Mouse (Mus musculus): ENCODE results near the gene Tnfrsf8.
"Not testable (repeated sequence)": the region's sequence is repeated elsewhere in the genome, so short reads cannot be mapped to it uniquely, and the experiment has no call there.

Gene Tnfrsf8

DNA sequence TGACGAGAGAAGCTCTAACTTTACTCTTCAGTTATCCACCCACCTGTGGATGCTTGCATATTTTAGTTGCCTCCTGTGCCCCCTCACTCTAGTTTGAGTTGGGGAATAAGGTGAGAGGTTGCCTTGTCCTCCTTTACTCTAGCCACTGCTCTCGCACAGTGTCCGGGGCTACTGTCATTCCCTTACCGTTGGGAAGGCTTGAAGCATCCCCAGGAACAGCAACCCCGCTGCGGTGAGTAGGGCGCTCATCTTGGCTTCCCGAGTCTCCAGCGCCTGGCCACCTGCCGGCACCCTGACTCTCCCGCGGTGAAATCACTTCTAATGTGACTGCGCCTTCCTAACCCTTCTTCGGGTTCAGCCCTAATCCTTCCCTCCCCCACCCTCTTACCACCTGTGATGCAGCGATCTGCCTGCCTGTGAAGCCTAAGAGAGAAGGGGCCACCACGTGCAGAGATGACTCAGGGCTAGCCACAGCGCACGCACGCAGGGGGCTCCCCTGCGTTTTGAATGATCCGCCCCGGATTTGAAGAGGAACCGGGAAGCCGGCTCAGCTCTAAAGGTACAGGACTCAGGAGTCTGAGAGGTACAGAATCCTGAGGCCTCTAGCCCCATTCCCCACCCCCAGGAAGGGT lies at the start of gene Tnfrsf8:
Gene Tnfrsf8 (minus strand): TSS at position 329 of the 632 bp plus-strand sequence.
- DNase-seq, result peak; percentile 80

DNA sequence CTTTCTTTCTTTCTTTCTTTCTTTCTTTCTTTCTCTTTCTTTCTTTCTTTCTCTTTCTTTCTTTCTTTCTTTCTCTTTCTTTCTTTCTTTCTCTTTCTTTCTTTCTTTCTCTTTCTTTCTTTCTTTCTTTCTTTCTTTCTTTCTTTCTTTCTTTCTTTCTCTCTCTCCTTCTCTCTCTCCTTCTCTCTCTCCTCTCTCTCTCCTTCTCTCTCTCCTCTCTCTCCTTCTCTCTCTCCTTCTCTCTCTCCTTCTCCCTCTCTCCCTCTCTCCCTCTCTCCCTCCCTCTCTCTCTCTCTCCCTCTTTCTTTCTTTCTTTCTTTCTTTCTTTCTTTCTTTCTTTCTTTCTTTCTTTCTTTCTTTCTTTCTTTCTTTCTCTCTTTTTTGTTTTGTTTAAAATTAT lies 46.7 kb upstream of the Tnfrsf8 start:
- not testable (repeated sequence) for DNase-seq

DNA sequence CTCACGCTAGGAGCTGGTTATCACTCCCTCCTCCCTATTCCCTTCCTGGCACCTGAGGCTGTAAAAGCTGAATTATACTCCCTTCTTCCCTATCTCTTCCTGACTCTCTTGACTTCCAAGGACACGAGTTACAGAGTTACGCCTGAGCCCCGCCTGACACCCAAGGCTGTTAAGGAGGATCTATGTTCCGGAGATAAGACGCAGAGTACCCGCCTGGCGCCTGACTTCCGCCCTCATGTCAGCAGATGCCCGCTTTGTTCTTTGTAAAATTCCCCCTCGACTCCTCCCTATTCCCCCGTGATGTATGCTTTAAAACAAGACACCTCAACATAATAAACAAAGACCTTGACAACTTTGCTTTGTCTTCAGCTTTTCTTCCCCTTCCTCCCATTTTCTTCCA lies 46.1 kb upstream of the Tnfrsf8 start:
- peak; percentile 70 for DNase-seq

GRCm38 (mm10) chr4:145360567-145360966 lies 45.6 kb upstream of the Tnfrsf8 start:
- DNase-seq, result no peak

DNA sequence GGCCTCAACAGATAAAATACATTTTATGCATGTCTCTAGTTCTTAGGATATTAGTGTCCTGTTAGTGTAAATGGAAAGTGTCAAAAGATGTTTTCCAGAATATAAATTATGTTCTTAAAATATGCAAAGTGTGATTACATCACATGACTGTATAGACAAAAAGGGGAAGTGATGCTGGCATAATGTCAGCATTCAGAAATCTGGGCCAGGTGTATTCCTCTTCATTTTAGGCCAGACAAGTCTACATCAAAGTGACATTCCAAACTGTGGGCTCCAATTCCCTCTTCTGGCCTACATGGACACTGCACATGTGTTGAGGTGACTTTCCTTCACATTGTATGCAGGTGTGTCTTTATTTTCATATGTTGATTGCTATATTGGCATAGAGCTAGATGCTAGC lies 41.3 kb upstream of the Tnfrsf8 start:
- no peak for DNase-seq

DNA sequence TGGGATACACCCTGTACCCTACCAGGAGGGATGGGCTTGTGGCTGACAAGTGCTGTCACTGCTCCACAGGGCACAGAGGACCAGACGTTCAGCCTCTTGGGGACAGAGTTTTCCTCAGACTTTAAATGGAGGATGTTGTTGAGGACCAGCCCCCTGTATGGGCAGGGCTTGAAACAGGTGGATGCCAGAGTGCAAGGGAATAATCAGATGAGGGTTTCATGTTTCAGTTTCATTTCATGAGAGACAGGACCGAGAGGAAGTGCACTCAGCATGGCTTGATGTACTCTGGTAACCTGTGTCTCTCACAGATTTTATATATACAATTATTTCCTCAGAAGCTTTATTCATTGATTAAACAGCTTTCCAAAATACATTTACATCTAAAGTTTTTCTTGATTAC lies 38.9 kb upstream of the Tnfrsf8 start:
- no peak for DNase-seq

DNA sequence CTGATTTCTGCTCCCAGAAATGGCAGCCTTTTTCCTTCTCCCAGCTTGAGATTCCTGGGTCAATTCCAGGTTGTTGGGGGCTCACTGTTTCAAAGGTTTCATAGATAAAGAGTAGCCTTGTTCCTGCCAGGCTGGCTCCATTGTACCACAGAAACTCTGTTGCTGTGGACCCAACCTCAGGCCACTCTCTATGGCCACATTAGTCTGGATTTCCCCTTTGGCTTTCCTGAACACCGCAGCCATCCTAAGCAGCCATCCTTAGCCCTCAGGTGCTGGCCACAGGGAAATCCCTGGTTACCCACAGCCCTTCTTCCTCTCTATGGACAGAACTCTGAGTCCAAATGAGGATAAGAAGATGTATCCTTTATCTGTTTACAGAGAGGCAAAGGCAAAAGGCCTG lies 30.0 kb upstream of the Tnfrsf8 start:
- no peak for DNase-seq

DNA sequence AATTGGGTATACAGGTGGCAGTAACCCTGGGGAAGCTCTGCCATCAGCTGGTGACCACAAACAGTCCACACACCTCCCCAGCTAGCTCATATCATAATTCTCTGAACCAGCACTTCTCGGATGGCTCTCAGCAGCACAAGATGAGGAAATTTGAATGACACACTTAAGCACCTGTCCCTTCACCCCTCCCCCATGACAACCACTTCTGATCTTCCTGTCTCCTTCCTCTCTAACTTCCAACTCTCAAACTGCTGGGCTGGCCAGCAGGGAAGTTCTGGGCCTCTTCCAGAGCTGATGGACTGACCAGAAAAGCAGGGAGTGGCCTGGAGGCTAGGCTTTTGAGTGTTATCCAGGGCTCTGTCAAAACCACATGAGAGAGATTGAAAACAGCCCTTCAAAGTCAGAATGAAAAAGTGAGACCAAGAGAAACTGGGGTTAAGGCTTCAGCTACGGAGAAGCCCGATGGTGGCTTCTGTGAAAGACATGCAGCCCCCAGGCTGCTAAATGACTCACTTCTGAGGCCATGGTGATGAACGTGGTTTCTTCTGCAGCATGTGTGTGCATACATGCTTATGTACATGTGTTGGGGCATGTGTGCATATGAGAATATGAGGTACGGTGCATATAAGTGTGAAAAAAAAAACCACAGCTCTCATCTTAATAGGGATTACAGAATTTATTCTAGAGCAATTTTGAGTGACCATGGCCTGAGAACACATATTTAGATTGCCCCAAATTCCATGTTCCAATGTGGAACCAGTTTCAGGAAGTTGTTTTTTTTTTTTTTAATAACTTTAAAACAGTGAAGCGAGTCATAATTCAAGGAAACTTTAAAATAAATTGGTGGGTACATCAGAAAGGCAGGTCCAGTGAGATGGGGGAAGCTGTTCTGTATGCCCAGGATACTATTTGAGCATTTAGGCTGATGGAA lies 27.2 kb upstream of the Tnfrsf8 start:
- peak; percentile 82 for DNase-seq

GRCm38 (mm10) chr4:145337906-145338858 lies 23.2 kb upstream of the Tnfrsf8 start:
- no peak for DNase-seq

DNA sequence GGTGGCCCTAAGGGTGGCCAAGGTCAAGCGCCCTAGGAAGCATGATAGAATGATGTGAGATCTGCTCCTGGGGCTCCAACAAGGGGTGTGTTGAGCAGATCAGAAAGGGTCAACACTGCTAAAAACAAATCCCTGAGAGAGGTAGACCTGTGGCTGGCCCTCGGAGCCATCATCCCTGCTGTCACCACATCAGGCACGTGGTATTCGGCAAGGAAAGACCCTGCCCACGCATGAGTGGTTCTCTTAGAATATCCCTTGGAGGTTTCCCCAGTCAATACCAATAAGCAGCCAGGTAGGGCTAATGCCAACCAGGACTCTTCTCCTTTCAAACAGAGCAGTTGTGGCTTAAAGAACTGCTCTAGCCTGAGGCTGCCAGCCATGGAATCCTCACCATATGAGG lies 21.6 kb upstream of the Tnfrsf8 start:
- no peak for DNase-seq

- no peak for DNase-seq
Measured at GRCm38 (mm10) chr4:145336019-145336418, 21.1 kb upstream of the Tnfrsf8 start.

- DNase-seq, result no peak
Measured at GRCm38 (mm10) chr4:145323631-145324030, 8.7 kb upstream of the Tnfrsf8 start.

GRCm38 (mm10) chr4:145322995-145323627 lies 8.1 kb upstream of the Tnfrsf8 start:
- no peak for DNase-seq

GRCm38 (mm10) chr4:145322211-145322610 lies 7.2 kb upstream of the Tnfrsf8 start:
- DNase-seq, result no peak

- no peak for DNase-seq
Measured at GRCm38 (mm10) chr4:145320624-145321023, 5.7 kb upstream of the Tnfrsf8 start.

DNA sequence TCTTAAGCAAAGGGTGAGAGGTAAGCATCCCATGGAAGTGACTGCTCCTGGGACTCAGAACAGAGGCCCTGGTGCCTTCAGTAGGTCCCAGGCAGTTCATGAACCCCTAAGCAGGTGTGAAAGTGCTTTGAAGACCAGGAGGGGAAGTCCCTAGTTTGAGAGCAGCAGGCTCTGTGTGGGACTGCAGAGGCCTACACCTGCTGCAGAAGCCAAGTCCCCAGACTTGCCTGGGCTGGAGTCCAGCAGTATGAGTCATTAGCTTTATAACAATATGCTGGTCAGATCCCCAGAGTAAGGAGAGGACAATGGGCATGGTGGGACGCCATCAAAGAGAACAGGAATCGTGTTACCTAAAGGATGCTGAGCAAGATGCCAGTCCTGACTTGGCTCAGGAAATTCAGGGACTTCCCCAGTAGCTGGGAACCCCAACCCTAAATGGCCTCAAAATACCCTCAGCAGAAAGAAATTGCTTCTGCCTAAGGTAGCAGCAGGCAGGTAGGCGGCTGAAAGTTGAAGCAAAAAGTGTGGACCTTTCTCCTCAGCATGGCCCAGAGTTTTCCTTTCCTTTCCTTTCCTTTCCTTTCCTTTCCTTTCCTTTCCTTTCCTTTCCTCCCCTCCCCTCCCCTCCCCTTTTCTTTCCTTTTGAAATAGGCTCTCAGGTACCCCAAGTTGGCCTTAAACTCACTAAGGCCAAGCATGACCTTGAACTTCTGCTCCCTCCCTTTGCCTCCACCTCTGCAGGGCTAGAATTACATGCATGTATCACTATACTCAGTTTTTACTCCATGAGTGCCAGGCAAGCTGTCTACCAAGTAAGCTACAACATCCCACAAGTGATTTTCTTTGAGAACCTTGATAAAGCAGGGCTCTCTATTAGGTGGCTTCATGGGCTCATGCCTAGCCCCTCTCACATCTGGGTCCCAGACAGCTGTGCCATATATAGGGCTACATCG lies 4.6 kb upstream of the Tnfrsf8 start:
- peak; percentile 67 for DNase-seq

- no peak for DNase-seq
Measured at GRCm38 (mm10) chr4:145316708-145317107, 1.7 kb upstream of the Tnfrsf8 start.

GRCm38 (mm10) chr4:145313966-145314365 lies 998 bp downstream of the Tnfrsf8 start:
- DNase-seq, result peak; percentile 43

- DNase-seq, result peak; percentile 3
Measured at GRCm38 (mm10) chr4:145313256-145313655, 1.7 kb downstream of the Tnfrsf8 start.

DNA sequence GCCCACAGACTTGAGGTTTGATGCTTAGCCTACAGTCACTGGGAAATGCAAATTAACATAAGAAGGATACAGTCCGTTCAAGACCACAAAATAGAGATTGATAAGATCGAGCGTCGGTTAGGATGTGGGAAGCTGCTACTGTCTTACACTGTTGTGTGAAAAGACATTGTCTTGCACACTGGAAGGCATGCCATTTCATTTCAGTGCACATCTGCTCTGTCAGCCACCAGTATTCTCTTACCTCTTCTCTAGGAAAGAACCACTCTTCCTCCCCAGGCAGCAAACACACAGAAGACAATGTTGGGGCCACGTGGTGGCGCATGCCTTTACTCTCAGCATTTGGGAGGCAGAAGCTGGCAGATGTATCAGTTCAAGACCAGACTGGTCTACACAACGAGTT lies 2.4 kb downstream of the Tnfrsf8 start:
- peak; percentile 82 for DNase-seq

DNA sequence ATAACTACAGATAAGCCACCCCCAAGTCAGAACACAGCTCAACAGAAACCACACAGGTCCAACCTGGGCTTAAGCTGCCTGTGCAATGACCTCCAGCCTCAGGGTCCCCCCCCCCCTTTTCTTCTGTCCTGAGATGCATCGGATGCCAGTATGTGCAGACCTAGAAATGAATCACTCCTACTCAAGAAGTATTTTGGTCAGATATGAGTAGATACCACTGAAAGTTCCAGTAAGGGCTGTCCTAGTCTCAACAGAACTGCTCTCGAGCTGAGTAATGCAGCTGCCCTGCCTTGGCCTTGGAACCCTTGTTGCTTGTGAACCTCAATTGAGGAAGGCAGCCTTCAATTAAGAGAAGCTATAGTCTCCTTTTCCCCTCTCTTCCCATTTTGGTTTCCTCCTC lies 4.1 kb downstream of the Tnfrsf8 start:
- no peak for DNase-seq
